Mouse (Mus musculus): ENCODE results near the gene Gm2431.
"Not testable (repeated sequence)": the region's sequence is repeated elsewhere in the genome, so short reads cannot be mapped to it uniquely, and the experiment has no call there.

Gm2431 gene

DNA sequence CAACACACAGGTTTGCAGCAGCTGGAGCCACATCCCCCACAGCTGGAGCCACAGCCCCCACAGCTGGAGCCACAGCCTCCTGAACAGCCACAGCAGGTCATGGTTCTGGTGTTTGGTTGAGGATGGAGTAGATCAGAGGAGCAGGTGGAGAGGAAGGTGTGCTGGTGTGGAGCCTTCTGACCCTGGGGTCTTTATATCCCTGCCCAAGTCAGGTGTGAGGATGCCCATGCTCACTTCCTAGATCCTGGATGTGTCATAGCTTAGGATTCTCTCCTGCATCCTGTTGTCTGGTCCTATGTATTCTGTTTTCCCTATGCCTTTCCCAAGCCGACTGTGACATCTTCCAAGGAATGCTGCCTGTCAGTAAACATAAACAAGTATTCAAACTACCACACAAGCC lies at the start of gene Gm2431:
Gm2431 (minus strand) TSS at position 101 of the 400 bp plus-strand sequence.
- not testable (repeated sequence) for DNase-seq (ENCODE audit: low spot score in 2 of 2)

DNA sequence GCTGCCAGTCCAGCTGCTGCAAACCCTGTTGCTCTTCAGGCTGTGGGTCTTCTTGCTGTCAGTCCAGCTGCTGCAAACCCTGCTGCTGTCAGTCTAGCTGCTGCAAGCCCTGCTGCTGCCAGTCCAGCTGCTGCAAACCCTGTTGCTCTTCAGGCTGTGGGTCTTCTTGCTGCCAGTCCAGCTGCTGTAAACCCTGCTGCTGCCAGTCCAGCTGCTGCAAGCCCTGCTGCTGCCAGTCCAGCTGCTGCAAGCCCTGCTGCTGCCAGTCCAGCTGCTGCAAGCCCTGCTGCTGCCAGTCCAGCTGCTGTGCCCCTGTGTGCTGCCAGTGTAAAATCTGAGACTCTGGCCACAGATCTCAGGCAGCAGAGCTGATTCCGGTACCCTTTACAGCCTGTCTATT lies 45.8 kb upstream of the Gm2431 start:
- not testable (repeated sequence) for DNase-seq (ENCODE audit: low spot score in 2 of 2)

DNA sequence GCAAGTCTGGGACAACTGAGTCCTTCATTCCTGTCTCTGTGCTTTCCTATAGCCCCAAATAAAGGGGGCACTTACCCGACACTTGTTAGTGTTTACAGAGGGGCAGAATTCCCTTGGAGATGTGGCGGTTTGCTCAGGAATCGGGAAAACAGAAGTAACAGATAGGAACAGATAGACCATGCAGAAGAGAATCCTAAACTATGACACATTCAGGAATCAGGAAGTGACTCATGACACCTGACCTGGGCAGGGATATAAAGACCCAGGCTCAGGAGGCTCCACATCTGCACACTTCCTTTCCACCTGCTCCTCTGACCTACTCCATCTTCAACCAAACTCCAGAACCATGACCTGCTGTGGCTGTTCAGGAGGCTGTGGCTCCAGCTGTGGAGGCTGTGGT lies 45.1 kb upstream of the Gm2431 start, which contains the start of gene Krtap5-4:
Krtap5-4 (plus strand) TSS at position 301 of the 400 bp plus-strand sequence.
- no peak for DNase-seq (ENCODE audit: low spot score in 2 of 2)

DNA sequence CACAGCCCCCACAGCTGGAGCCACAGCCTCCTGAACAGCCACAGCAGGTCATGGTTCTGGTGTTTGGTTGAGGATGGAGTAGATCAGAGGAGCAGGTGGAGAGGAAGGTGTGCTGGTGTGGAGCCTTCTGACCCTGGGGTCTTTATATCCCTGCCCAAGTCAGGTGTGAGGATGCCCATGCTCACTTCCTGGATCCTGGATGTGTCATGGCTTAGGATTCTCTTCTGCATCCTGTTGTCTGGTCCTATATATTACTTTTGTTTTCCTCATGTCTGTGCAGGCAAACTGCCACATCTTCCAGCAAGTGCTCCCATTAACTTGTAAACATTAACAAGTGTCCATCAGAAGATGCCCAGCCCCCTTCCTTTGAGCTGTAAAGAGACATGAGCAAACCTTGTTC lies 38.9 kb upstream of the Gm2431 start, which contains the start of gene Krtap5-1:
Krtap5-1 (minus strand) TSS at position 101 of the 400 bp plus-strand sequence.
- DNase-seq (ENCODE audit: low spot score in 2 of 2), result not testable (repeated sequence)

DNA sequence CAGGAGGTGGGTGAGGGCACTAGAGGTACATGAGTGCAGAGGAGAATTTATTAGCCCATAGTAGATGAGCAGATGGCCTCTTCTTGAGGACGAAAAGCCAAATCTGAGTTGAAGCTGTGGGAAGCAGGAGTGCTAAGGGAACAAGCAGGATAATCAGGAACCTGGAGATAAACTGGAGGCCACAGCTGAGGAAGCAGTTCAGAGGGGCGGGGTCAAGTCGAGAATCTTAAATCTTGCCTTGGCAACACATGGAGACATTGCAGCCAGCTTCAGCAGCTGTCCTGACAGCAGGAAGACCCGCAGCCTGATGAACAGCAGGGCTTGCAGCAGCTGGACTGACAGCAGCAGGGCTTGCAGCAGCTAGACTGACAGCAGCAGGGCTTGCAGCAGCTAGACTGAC lies 38.0 kb upstream of the Gm2431 start:
- DNase-seq (ENCODE audit: low spot score in 2 of 2), result not testable (repeated sequence)

DNA sequence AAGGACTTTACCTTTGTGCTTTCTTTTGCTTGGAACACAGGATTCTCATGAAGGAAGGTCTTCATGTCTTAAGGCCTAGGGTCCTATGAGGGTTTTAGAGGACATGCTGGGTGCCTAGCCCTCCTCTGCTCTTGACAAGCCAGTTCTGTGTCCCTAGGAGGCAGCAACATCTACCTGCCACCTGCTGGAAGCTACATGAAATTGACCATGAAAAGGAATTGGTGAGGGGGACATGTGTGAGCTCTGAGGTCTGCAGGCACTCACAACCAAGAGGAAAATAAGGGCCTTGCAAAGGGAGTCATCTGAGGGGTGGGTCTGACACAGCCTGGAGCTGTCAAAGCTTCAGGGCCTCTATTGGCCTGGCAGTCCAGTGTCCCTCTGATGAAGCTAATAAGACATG lies 37.3 kb upstream of the Gm2431 start:
- DNase-seq (ENCODE audit: low spot score in 2 of 2), result no peak

DNA sequence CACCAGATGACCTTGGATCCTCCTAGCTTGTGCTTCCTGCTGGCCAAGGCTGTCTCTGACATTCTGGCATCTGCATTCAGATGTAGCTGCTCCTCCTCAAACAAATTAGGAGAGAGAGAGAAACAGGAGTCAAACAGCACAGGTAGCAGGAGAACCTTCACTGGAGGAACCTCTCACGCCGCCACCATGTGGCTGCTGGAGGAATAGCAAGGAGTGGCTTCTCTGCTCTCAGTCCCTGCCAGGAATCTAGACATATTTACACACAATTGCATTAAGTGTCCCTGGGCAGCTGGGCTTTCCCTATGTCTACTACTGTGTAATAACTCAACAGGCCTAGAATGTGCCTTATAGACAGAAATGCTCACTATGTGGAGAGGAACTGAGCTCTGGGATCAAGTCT lies 35.7 kb upstream of the Gm2431 start:
- not testable (repeated sequence) for DNase-seq (ENCODE audit: low spot score in 2 of 2)

DNA sequence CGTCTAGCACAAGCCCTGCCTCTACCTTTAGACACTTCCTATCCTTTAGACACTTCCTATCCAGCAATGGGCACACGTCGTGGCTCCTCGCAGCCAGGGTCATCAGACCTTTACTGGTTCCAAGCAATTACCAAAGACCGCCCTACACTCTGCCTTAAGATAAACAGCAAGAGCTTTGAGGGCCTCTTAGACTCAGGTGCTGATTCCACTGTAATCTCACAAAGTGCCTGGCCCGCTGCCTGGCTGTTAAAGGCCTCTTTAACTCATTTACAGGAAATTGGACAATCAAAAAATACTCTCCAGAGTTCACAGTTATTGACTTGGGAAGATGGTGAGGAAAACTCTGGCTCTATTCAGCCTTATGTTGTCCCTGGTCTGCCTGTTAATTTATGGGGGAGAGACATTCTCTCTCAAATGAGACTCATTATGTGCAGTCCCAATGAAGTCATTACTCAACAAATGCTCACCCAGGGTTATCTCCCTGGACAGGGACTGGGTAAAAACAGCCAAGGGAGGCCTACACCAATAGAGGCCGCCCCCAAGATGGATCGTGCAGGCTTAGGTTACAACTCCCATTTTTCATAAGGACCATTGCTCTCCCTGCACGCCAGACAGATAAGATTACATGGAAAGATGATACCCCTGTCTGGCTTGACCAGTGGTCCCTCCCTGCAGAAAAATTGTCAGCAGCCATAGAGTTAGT lies 27.9 kb upstream of the Gm2431 start:
- DNase-seq (ENCODE audit: low spot score in 2 of 2), result not testable (repeated sequence)

DNA sequence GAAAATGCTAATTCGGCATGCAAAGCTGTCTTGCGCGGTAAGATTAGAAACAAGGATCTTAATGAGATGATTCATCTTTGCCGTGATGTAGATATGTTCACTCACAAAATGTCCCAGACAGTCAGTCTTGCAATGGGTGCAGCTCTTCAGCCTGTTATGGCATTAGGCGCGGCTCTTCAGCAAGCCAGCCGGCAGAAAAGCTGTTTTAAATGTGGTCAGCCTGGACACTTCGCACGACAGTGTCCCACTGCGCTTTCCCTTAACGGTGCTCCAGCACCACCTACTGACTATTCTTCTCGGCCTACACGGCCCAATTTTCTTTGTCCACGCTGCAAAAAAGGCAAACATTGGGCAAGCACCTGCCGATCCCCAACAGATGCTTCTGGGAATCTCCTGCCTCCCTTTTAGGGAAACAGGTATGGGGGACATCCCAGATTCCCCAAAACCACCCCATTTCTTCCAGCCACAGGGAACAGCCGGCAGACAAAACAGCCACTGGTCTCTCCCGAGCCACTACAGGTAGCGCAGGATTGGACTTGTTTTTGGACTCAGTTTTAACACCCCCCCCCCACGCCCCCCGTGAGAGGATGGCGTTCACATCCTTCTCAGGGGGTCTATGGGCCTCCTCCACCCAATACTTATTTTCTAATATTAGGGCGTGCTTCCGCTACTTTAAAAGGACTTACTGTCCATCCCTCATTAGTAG lies 27.1 kb upstream of the Gm2431 start:
- DNase-seq (ENCODE audit: low spot score in 2 of 2), result no peak

DNA sequence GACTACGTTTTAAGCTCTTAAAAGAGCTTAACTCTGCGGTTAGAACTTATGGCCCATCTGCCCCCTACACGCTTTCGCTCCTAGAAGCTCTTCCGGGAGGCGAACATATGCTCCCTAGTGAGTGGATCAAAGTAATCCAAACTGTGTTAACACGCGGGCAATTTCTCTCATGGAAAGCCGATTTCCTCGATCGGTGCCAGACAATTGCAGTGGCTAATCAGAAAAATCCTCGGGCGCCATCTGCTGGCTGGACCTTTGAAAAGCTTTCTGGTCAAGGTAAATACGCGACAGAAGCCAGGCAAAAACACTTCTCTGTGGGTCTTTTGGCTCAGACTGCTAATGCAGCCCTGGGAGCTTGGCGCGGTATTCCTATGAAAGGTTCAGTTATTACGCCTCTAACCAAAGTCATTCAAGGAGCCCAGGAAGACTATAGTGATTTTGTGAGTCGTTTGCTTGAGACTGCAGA lies 26.5 kb upstream of the Gm2431 start:
- peak; percentile 68 to 81 for DNase-seq (ENCODE audit: low spot score in 2 of 2)

DNA sequence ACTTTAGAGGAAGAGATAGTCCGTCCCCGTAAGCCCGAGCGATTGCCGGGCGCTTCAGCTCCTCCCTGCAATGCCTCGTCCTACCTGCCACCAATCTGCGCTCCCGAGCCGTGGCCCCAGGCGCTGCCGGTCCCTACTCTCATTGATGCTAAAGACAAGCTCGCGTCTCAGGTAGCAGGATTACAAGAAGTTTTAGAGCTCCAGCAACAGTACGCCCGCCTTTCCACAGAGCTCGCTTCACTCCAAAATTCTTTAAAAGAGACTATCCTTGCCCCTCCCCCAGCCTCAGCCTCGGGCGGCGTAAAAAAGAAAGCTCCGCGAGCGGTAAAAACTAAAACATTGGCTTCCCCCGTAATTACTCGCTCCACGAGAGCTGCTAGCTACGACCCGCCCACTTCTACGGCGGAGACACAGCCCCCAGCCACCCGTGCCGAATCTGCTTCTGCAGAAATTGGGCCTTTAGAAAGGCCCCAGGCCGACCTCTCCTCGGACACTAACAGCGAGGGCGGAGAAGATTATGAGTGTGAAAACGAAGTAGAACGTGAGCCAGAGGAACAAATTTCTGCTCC lies 26.0 kb upstream of the Gm2431 start:
- DNase-seq (ENCODE audit: low spot score in 2 of 2), result peak in 1 of 2 experiments; percentile 28

DNA sequence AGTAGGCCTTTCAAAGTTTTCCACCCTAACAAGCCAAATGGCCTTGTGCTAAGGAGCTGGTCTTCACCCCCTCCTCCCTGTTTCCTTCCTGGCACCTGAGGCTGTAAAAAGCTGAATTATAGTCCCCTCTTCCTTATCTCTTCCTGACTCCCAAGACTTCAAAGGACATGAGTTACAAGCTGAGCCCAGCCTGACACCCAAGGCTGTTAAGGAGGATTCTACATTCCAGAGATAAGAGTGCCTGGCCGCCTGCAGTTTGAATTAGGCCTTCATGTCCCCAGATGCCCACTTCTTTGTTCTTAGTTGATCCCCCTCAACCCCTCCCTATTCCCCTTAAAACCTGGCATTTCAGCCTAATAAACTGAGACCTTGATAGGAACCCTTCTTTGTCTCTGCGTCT lies 24.7 kb upstream of the Gm2431 start:
- DNase-seq (ENCODE audit: low spot score in 2 of 2), result not testable (repeated sequence)

DNA sequence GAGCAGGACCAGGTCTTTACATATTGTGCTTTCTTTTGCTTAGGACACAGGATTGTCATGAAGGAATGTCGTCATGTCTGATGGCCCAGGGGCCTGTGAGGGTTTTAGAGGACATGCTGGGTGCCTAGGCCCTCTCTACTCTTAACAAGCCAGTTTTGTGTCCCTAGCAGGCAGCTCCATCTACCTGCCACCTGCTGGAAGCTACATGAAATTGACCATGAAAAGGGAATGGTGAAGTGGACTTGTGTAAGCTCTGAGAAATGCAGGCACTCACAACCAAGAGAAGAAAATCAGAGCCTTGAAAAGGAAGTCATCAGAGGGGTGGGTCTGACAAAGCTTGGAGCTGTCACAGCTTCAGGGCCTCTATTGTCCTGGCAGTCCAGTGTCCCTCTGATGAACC lies 21.1 kb upstream of the Gm2431 start:
- not testable (repeated sequence) for DNase-seq (ENCODE audit: low spot score in 2 of 2)

DNA sequence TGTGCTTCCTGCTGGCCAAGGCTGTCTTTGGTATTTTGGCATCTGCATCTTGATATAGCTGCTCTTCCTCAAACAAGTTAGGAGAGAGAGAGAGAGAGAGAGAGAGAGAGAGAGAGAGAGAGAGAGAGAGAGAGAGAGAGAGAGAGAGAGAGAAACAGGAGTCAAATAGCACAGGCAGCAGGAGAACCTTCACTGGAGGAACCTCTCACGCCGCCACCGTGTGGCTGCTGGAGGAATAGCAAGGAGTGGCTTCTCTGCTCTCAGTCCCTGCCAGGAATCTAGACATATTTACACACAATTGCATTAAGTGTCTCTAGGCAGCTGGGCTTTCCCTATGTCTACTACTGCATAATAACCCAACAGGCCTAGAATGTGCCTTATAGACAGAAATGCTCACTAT lies 20.0 kb upstream of the Gm2431 start:
- peak in 1 of 2 experiments; percentile 25 for DNase-seq (ENCODE audit: low spot score in 2 of 2)

DNA sequence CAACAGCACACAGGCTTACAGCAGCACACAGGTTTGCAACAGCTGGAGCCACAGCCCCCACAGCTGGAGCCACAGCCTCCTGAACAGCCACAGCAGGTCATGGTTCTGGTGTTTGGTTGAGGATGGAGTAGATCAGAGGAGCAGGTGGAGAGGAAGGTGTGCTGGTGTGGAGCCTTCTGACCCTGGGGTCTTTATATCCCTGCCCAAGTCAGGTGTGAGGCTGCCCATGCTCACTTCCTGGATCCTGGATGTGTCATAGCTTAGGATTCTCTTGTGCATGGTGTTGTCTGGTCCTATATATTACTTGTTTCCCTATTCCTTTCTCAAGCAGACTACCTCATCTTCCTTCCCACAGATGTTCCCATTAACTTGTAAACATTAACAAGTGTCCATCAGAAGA lies 16.1 kb upstream of the Gm2431 start, which contains the start of gene Gm4559:
Gm4559 (minus strand) TSS at position 101 of the 400 bp plus-strand sequence.
- DNase-seq (ENCODE audit: low spot score in 2 of 2), result not testable (repeated sequence)

DNA sequence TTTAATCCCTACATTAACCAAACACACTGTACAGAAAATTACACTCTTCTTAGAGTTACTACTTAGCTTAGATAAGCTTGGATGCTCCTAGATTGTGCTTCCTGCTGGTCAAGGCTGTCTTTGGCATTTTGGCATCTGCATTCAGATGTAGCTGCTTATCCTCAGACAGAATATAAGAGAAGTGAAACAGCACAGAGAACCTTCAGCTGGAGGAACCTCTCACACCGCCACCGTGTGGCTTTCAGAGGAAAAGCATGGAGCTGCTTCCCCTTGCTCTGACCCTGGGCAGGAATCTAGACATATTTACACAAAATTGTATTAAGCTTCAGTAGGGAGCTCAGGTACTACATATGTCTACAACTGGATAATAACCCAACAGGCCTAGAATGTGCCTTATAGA lies 2.6 kb downstream of the Gm2431 start:
- DNase-seq (ENCODE audit: low spot score in 2 of 2), result no peak

DNA sequence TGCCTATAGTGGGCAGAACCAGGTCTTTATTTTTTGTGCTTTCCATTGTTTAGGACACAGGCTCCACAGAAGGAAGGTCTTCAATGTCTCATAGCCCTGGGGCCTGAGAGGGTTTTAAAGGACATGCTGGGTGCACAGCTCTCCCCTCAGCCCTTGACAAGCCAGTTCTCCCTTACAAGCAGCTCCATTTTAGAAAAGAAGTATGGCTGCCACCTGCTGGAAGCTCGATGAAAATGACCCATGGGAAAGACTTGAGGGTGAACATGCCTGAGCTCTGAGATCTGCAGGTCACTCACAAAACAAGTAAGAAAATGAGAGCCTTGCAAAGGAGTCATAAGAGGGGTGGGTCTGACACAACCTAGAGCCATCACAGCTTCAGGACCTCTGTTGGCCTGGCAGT lies 8.3 kb downstream of the Gm2431 start:
- no peak for DNase-seq (ENCODE audit: low spot score in 2 of 2)

DNA sequence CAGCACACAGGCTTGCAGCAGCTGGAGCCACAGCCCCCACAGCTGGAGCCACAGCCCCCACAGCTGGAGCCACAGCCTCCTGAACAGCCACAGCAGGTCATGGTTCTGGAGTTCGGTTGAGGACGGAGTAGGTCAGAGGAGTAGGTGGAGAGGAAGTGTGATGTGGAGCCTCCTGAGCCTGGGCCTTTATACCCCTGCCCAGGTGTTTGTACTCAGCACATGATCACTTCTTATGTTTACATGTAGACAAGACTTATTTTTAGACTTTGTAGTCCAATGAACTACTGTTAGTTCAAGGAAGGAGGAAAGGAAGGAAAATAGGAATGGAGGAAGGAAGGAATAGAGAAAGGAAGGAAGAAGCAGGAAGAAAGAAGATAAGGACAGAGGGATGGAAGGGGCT lies 17.2 kb downstream of the Gm2431 start, which contains the start of gene Gm40460:
Gm40460 (minus strand) TSS at position 101 of the 400 bp plus-strand sequence.
- DNase-seq (ENCODE audit: low spot score in 2 of 2), result no peak

DNA sequence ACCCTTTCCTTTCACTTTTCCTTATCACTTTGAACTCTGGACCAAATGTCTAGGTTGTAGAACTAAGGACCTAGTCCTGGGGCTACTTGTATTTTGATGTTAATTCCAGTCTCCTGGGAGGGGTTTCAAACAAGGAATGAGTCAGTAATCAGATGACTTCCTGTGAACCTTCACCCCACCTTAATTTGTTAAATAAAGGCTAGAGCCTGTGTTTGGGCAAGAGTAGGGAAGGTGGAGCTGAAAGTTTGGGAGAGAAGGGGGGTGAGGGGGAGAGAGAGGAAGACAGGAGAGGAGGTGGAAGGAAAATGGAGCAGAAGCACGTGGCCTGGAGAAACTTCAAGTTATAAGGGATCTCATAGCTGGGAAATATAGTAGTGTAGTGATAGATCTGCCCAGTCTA lies 26.6 kb downstream of the Gm2431 start:
- no peak for DNase-seq (ENCODE audit: low spot score in 2 of 2)

DNA sequence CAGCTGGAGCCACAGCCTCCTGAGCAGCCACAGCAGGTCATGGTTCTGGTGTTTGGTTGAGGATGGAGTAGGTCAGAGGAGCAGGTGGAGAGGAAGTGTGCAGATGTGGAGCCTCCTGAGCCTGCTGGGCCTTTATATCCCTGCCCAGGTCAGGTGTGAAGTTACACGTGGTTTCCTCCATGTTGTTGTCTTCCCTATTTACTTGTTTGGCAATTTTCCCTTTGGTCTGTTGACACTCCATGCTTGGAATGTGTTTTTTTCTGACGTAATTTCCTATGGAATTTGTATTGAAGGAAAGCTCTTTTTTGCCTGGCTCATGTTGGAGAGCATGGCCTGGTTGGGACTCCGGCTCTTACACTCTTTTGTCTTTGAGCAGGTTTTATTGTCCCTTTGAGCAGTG lies 28.3 kb downstream of the Gm2431 start, which contains the start of gene Krtap5-5:
Krtap5-5 (minus strand) TSS at position 101 of the 400 bp plus-strand sequence.
- not testable (repeated sequence) for DNase-seq (ENCODE audit: low spot score in 2 of 2)

DNA sequence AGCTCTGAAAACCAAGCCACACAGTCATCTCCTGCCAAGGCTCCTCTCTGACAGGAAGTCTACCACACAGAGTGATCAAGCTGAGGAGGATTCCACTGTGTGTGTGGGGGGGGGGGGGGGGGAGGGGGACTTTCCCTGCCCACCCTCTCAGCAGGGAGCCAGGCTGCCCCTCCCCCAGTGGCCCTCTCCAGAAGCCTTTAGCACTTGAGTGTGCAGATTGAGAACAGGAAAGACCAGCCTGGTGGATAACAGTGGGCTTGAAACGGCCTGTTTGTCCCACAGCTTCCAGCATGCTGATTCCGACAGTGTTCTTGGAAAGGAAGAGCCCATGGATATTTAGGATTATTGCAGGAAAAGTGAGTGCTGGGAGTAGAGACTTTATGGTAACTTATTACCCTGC lies 33.6 kb downstream of the Gm2431 start:
- no peak for DNase-seq (ENCODE audit: low spot score in 2 of 2)

DNA sequence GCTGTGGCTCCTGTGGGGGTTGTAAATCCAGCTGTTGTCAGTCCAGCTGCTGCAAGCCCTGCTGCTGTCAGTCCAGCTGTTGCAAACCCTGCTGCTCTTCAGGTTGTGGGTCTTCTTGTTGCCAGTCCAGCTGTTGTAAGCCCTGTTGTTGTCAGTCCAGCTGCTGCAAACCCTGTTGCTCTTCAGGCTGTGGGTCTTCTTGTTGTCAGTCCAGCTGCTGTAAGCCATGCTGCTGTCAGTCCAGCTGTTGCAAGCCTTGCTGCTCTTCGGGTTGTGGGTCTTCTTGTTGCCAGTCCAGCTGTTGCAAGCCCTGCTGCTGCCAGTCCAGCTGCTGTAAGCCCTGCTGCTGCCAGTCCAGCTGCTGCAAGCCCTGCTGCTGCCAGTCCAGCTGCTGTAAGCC lies 46.0 kb downstream of the Gm2431 start:
- DNase-seq (ENCODE audit: low spot score in 2 of 2), result not testable (repeated sequence)

Data from spleen, postnatal 14 days (tissue).